Comparison of ENCODE assay signal across 9 mouse cellular contexts in the genomic region with DNA sequence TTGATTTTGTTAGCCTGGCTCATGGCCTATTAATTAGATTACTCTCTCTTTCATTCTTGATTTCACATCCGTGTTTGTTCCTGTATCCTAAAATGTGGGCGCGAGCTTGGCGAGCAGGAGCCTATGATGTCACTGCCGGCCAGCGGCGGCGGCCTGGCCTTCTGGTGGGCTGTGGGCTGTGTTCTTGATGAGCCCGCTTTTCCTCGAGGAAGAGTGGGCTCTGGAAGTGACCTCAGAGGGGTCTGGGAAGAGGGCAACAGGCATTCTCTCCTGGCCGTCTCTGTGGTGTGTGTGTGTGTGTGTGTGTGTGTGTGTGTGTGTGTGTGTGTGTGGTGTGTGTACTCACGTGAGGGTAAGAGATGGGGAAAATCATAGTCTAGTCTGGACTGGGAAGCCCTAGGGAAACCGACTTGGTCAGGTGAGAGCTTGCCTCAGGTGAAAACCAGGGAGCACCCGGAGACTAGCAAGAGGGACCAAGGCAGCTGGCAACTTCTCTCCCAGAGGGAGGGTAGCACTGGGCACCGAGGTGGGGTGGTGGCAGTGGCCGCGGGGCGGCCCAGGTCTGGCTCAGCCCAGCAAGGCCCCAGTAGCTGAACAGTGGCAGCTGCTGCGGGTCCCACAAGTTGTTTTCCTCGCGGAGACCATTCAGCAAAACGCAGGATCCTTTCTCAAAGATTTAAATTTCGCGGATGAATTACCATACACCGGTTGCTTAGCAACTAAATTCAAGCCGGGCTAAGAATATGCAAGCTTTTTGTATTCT. TPM values are rescaled to one million over a fixed set of nuclear protein-coding genes. Genes with fewer than 3 reads are reported as not detected.
DNase-seq lines count a peak whose midpoint lies in the region; ATAC-seq lines count a peak whose summit lies in the region.
"Had no signal": no experiment of that assay in that cellular context is flagged by ENCODE, and none has a peak within 500 bp of the region (broad histone marks: within the 10 kb centered on the region; RNA-seq: fewer than 3 reads in every experiment).

No protein-coding gene starts in this region.

- peak overlapping the region; percentile 40 for H3K4me3 ChIP-seq in forebrain, embryonic 16.5 days (replicated peaks; ENCODE audit: low read length)
- H3K4me3 ChIP-seq in limb, embryonic 11.5 days (ENCODE audit: low read depth, low read length) = no peak overlapping the region
- no peak overlapping the region for H3K4me3 ChIP-seq in liver, embryonic 11.5 days (ENCODE audit: low read depth, low read length)

- H3K27ac ChIP-seq in forebrain, embryonic 16.5 days (ENCODE audit: low read length) = peak overlapping the region; percentile 88
- H3K27ac ChIP-seq in limb, embryonic 11.5 days (replicated peaks; ENCODE audit: low read depth, low read length) = no peak overlapping the region
- H3K27ac ChIP-seq in liver, embryonic 11.5 days (ENCODE audit: low read depth, low read length) = no peak overlapping the region

- peaks cover 55% of the 10 kb centered on the region for H3K4me1 ChIP-seq in forebrain, embryonic 16.5 days (replicated peaks; ENCODE audit: control insufficient read depth, insufficient read depth, low read length)
- H3K4me1 ChIP-seq in limb, embryonic 11.5 days (ENCODE audit: control insufficient read depth, insufficient read depth, low read length) = no peaks in the 10 kb centered on the region
- H3K4me1 ChIP-seq in liver, embryonic 11.5 days (replicated peaks; ENCODE audit: control insufficient read depth, insufficient read depth, low read length) = no peaks in the 10 kb centered on the region

- ATAC-seq in forebrain, embryonic 16.5 days = peak; percentile 76
- ATAC-seq in limb, embryonic 11.5 days (ENCODE audit: insufficient number of reproducible peaks, low FRiP score, low TSS enrichment, low read depth) = 0 out of 2 replicates have a peak, but pooled peaks have one; percentile 29
- no peak for ATAC-seq in liver, embryonic 11.5 days (replicated peaks; ENCODE audit: low FRiP score)

- H3K9ac ChIP-seq in forebrain, embryonic 16.5 days (replicated peaks; ENCODE audit: low read depth, low read length) = peak overlapping the region; percentile 60
- H3K9ac ChIP-seq in limb, embryonic 11.5 days (ENCODE audit: low read length) = no peak overlapping the region
- no peak overlapping the region for H3K9ac ChIP-seq in liver, embryonic 11.5 days (ENCODE audit: low read depth, low read length)

- no peaks in the 10 kb centered on the region for H3K36me3 ChIP-seq in forebrain, embryonic 16.5 days (ENCODE audit: control insufficient read depth, insufficient read depth)
- H3K36me3 ChIP-seq in limb, embryonic 11.5 days (ENCODE audit: control insufficient read depth, insufficient read depth, low read length) = no peaks in the 10 kb centered on the region
- H3K36me3 ChIP-seq in liver, embryonic 11.5 days (ENCODE audit: control insufficient read depth, insufficient read depth, low read length) = no peaks in the 10 kb centered on the region

- WGBS in forebrain, embryonic 16.5 days = 2% methylated on average over 26 of the region's 26 CpGs
- whole genome bisulfite sequencing in limb, embryonic 11.5 days = under 1% methylated on average over 26 of the region's 26 CpGs
- 3% methylated on average over 26 of the region's 26 CpGs for WGBS in liver, embryonic 11.5 days

- peak; percentile 66 to 75 for DNase-seq in right cerebral cortex, postnatal 10 days (ENCODE audit: low spot score in 2 of 2)
- no peak for DNase-seq in right cerebral cortex, adult 2 months (ENCODE audit: low spot score in 2 of 2)
- peak; percentile 57 for DNase-seq in limb, embryonic 11.5 days (ENCODE audit: low spot score)
- no peak for DNase-seq in lung, postnatal 14 days
- no peak for DNase-seq in cerebellum, postnatal 36 days
- DNase-seq in liver, embryonic 11.5 days (ENCODE audit: low spot score) = no peak
- DNase-seq in urinary bladder, postnatal 25 days (ENCODE audit: low spot score) = no peak
- DNase-seq: gastrocnemius, postnatal 36 days had no signal

- H3K4me2 ChIP-seq in forebrain, embryonic 16.5 days (ENCODE audit: low read length) = peak overlapping the region; percentile 71
- no peak overlapping the region for H3K4me2 ChIP-seq in limb, embryonic 11.5 days (ENCODE audit: low read depth, severe bottlenecking)
- no peak overlapping the region for H3K4me2 ChIP-seq in liver, embryonic 11.5 days

- no peaks in the 10 kb centered on the region for H3K9me3 ChIP-seq in forebrain, embryonic 16.5 days (ENCODE audit: control insufficient read depth, low read length)
- H3K9me3 ChIP-seq in limb, embryonic 11.5 days (ENCODE audit: control insufficient read depth, low read length) = no peaks in the 10 kb centered on the region
- H3K9me3 ChIP-seq in liver, embryonic 11.5 days (ENCODE audit: control insufficient read depth, low read length) = no peaks in the 10 kb centered on the region

- no peaks in the 10 kb centered on the region for H3K27me3 ChIP-seq in forebrain, embryonic 16.5 days (replicated peaks; ENCODE audit: control insufficient read depth, insufficient read depth, low read length)
- peaks cover 78% of the 10 kb centered on the region for H3K27me3 ChIP-seq in limb, embryonic 11.5 days (ENCODE audit: control insufficient read depth, insufficient read depth, low read length)
- peaks cover 94% of the 10 kb centered on the region for H3K27me3 ChIP-seq in liver, embryonic 11.5 days (replicated peaks; ENCODE audit: control insufficient read depth, insufficient read depth, low read length)

RNA-seq across cellular contexts. Expression of a gene that starts 8.5 kb away (rescaled TPM):
- 41.0 and 56.6 TPM in 2 replicates for polyA plus RNA-seq in forebrain, embryonic 16.5 days (2015; fragmentation: Nextera tagmentation; extraction: Ambion mirVana)
- 0.04 and 0.19 TPM in 2 replicates for polyA plus RNA-seq in limb, embryonic 11.5 days (2014; fragmentation: Nextera tagmentation; extraction: Ambion mirVana)
- 0.08 and 0.11 TPM in 2 replicates for polyA plus RNA-seq in liver, embryonic 11.5 days (2014; fragmentation: Nextera tagmentation; extraction: Ambion mirVana)

Comparison
In these comparisons a context has a peak if more than half of its experiments do, and no peak if none do; other contexts are left out.
1. DNase-seq: peak in right cerebral cortex, postnatal 10 days (2 of 2) and limb, embryonic 11.5 days (single experiment); none in right cerebral cortex, adult 2 months (0 of 2), lung, postnatal 14 days (single experiment), cerebellum, postnatal 36 days (0 of 2), liver, embryonic 11.5 days (single experiment) and urinary bladder, postnatal 25 days (single experiment).
2. RNA of a gene that starts 8.5 kb away (polyA plus RNA-seq): 41.0 to 56.6 TPM in forebrain, embryonic 16.5 days; 0.04 to 0.19 TPM in limb, embryonic 11.5 days and 0.08 to 0.11 TPM in liver, embryonic 11.5 days; every median in the first group is over 10 times any median in the second.